Mouse (Mus musculus): ENCODE data around the gene Zfp691.

DNA sequence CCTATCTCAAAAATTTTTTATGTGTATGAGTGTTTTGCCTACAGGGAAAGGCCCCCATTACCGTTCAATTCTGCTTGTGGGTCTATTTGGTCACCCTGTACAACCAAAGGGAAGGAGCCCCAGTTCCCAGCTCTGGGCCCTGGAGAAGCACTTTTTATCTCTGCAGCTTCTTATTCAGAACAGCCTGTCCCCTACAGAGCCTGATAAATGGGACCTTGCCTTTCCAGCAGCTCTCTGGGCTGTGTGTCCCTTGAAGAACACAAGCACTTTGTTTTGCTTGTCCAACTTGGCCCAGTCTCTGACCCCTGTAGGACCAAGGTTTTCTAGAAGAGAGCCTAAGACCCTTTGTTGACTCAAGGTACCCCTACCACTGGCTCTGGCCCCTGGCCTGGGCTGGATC lies 44.9 kb downstream of the Zfp691 start:
- TF ChIP-seq MYOG (IDR thresholded peaks at IDR 0.05; ENCODE audit: control insufficient read depth in 1 of 3, insufficient read depth in 1 of 3, insufficient read length in 2 of 3, low read depth in 2 of 3) (no peak), MAX (IDR thresholded peaks at IDR 0.05; ENCODE audit: low read depth) (no peak), POLR2A (IDR thresholded peaks at IDR 0.05; ENCODE audit: insufficient read length, low read depth) (no peak), E2F4 (IDR thresholded peaks at IDR 0.05; ENCODE audit: insufficient read depth) (no peak), TCF12 (IDR thresholded peaks at IDR 0.05; ENCODE audit: insufficient read depth, poor library complexity, severe bottlenecking) (no peak), TCF3 (IDR thresholded peaks at IDR 0.05; ENCODE audit: insufficient read length, low read depth) (no peak), CEBPB (IDR thresholded peaks at IDR 0.05; ENCODE audit: insufficient read depth, poor library complexity, severe bottlenecking) (no peak), MYOD1 (IDR thresholded peaks at IDR 0.05; ENCODE audit: control insufficient read depth in 1 of 3, insufficient read length in 2 of 3, low read depth in 2 of 3) (no peak)
